Mouse (Mus musculus) lung, postnatal 0 days (tissue): ENCODE measurements around the gene Lbr. TPM values are rescaled to one million over a fixed set of nuclear protein-coding genes. Genes with fewer than 3 reads are reported as not detected.
"Not testable (repeated sequence)": the region's sequence is repeated elsewhere in the genome, so short reads cannot be mapped to it uniquely, and the experiment has no call there.

Source experiments
- ATAC-seq: fragments of 200-750 bp; cut with Nextera tagmentation; 2 replicates; pipeline ENCODE4 v1.8.0; 2017; ENCODE audit warnings: moderate library complexity
- DNase-seq: peaks from one replicate; pipeline ENCODE4 v3.0.0-alpha.2; 2016; ENCODE audit warnings: low spot score
- H3K27ac ChIP-seq: fragments of 300-500 bp; sonication (generic); 2 replicates; pipeline ENCODE4 v1.5.1; 2014; ENCODE audit warnings: antibody characterized with exemption, mild to moderate bottlenecking, low read length, mixed read lengths
- H3K27me3 ChIP-seq: fragments of 300-500 bp; sonication (generic); replicated peaks from 2 replicates; pipeline ENCODE4 v1.6.1; 2014; ENCODE audit warnings: low read length, mixed read lengths; ENCODE audit not compliant: insufficient read depth
- H3K36me3 ChIP-seq: fragments of 300-500 bp; sonication (generic); 2 replicates; pipeline ENCODE4 v1.6.1; 2014; ENCODE audit warnings: low read length, mixed read lengths; ENCODE audit not compliant: insufficient read depth
- H3K4me1 ChIP-seq: fragments of 300-500 bp; sonication (generic); 2 replicates; pipeline ENCODE4 v1.6.1; 2014; ENCODE audit warnings: antibody characterized with exemption, low read depth, low read length, mixed read lengths; ENCODE audit not compliant: insufficient read depth
- H3K4me2 ChIP-seq: fragments of 300-500 bp; sonication (generic); replicated peaks from 2 replicates; pipeline ENCODE4 v1.6.1; 2014; ENCODE audit warnings: low read depth, mild to moderate bottlenecking, low read length, moderate library complexity, mixed read lengths
- H3K4me3 ChIP-seq: fragments of 300-500 bp; sonication (generic); 2 replicates; pipeline ENCODE4 v1.5.1; 2014; ENCODE audit warnings: low read depth, low read length
- H3K9ac ChIP-seq: fragments of 300-500 bp; sonication (generic); replicated peaks from 2 replicates; pipeline ENCODE4 v1.6.1; 2014; ENCODE audit warnings: low read depth, mild to moderate bottlenecking
- H3K9me3 ChIP-seq: fragments of 300-500 bp; sonication (generic); 2 replicates; pipeline ENCODE4 v1.6.1; 2016; ENCODE audit warnings: low read length, mixed read lengths
- CTCF ChIP-seq: IDR thresholded peaks from 2 replicates; pipeline ENCODE4 v1.5.1; 2016; ENCODE audit warnings: antibody characterized with exemption, mild to moderate bottlenecking
- EP300 ChIP-seq: IDR thresholded peaks from 2 replicates; pipeline ENCODE4 v1.6.1; 2016; ENCODE audit warnings: antibody characterized with exemption, mild to moderate bottlenecking, control low read depth
- WGBS: fragments of 180-500 bp; shearing (Covaris S2); extraction: QIAGEN DNeasy Blood & Tissue Kit; methylation state at CpG from one replicate; pipeline ENCODE4 v1.1.7; 2014; 5-methylcytosine and 5-hydroxymethylcytosine counted together
- polyA plus RNA-seq: library from polyadenylated mRNA; unstranded; fragments of >200 nt; fragmentation: Nextera tagmentation; extraction: Ambion mirVana; gene quantifications from 2 replicates; pipeline ENCODE4 v1.2.1, GENCODE M21; 2015

The Lbr gene
- polyA plus RNA-seq, 1 experiment from 2014 or later = 51.7 TPM

GRCm38 (mm10) chr1:181799911-181800310 is 42.9 kb downstream of the Lbr start:
- no peaks in the 10 kb centered on the region for H3K4me1 ChIP-seq
- H3K27me3 ChIP-seq = no peaks in the 10 kb centered on the region
- no peak overlapping the region for H3K27ac ChIP-seq
- TF ChIP-seq EP300 (no peak), CTCF (no peak)
- no peak overlapping the region for H3K4me2 ChIP-seq
- no peaks in the 10 kb centered on the region for H3K9me3 ChIP-seq
- H3K36me3 ChIP-seq = no peaks in the 10 kb centered on the region
- WGBS = 89% methylated on average over 3 of the region's 3 CpGs
- no peak overlapping the region for H3K4me3 ChIP-seq
- ATAC-seq (no peak), DNase-seq (no peak)
- no peak overlapping the region for H3K9ac ChIP-seq

- DNase-seq (peak; percentile 85), ATAC-seq (peak; percentile 94)
- 13% methylated on average over 2 of the region's 2 CpGs for WGBS
- Histone ChIP-seq H3K27ac (peak overlapping the region; percentile 51), H3K4me1 (0 out of 2 replicates have a peak, but pooled peaks cover 4% of the 10 kb centered on the region), H3K27me3 (no peaks in the 10 kb centered on the region), H3K4me3 (no peak overlapping the region), H3K9me3 (no peaks in the 10 kb centered on the region), H3K4me2 (no peak overlapping the region), H3K9ac (no peak overlapping the region), H3K36me3 (no peaks in the 10 kb centered on the region)
- TF ChIP-seq EP300 (peak; percentile 93), CTCF (no peak)
Observed at GRCm38 (mm10) chr1:181793541-181793940, 49.3 kb downstream of the Lbr start.

GRCm38 (mm10) chr1:181789952-181790351 is 52.9 kb downstream of the Lbr start:
- no peak overlapping the region for H3K9ac ChIP-seq
- H3K36me3 ChIP-seq = no peaks in the 10 kb centered on the region
- TF ChIP-seq CTCF = no peak
- no peak for TF ChIP-seq EP300
- peaks cover 9% of the 10 kb centered on the region for H3K9me3 ChIP-seq
- ATAC-seq (no peak), DNase-seq (peak; percentile 19)
- H3K27ac ChIP-seq = no peak overlapping the region
- H3K4me1 ChIP-seq = 0 out of 2 replicates have a peak, but pooled peaks cover 4% of the 10 kb centered on the region
- 32% methylated on average over 5 of the region's 6 CpGs for WGBS
- no peaks in the 10 kb centered on the region for H3K27me3 ChIP-seq
- H3K4me2 ChIP-seq = no peak overlapping the region
- no peak overlapping the region for H3K4me3 ChIP-seq

GRCm38 (mm10) chr1:181782600-181782999 is 60.2 kb downstream of the Lbr start:
- not testable (repeated sequence) for DNase-seq, H3K4me3 ChIP-seq, H3K27me3 ChIP-seq, H3K9ac ChIP-seq, H3K4me2 ChIP-seq, ATAC-seq, H3K9me3 ChIP-seq, H3K36me3 ChIP-seq, H3K27ac ChIP-seq, H3K4me1 ChIP-seq
- 97% methylated on average over 11 of the region's 11 CpGs for WGBS

GRCm38 (mm10) chr1:181776541-181776940 is 66.3 kb downstream of the Lbr start:
- H3K27ac ChIP-seq = no peak overlapping the region
- H3K4me1 ChIP-seq = no peaks in the 10 kb centered on the region
- TF ChIP-seq CTCF (no peak), EP300 (no peak)
- WGBS = 48% methylated on average over 1 of the region's 1 CpGs
- H3K4me3 ChIP-seq = no peak overlapping the region
- H3K9me3 ChIP-seq = no peaks in the 10 kb centered on the region
- H3K4me2 ChIP-seq = no peak overlapping the region
- DNase-seq (no peak), ATAC-seq (no peak)
- no peak overlapping the region for H3K9ac ChIP-seq
- H3K36me3 ChIP-seq = no peaks in the 10 kb centered on the region
- no peaks in the 10 kb centered on the region for H3K27me3 ChIP-seq

GRCm38 (mm10) chr1:181771871-181772270 is 71.0 kb downstream of the Lbr start:
- DNase-seq (no peak), ATAC-seq (no peak)
- H3K4me3 ChIP-seq = no peak overlapping the region
- H3K4me2 ChIP-seq = no peak overlapping the region
- no peak overlapping the region for H3K27ac ChIP-seq
- H3K9me3 ChIP-seq = no peaks in the 10 kb centered on the region
- H3K9ac ChIP-seq = no peak overlapping the region
- H3K4me1 ChIP-seq = no peaks in the 10 kb centered on the region
- 92% methylated on average over 3 of the region's 3 CpGs for WGBS
- TF ChIP-seq EP300 (no peak), CTCF (no peak)
- H3K36me3 ChIP-seq = no peaks in the 10 kb centered on the region
- no peaks in the 10 kb centered on the region for H3K27me3 ChIP-seq

- no peaks in the 10 kb centered on the region for H3K4me1 ChIP-seq
- 56% methylated on average over 14 of the region's 14 CpGs for WGBS
- no peak for DNase-seq
Observed at GRCm38 (mm10) chr1:181769392-181769791, 73.5 kb downstream of the Lbr start.

More at GRCm38 (mm10) chr1:181769392-181769791, 73.5 kb downstream of the Lbr start:
- no peaks in the 10 kb centered on the region for H3K36me3 ChIP-seq
- no peak overlapping the region for H3K9ac ChIP-seq
- no peaks in the 10 kb centered on the region for H3K27me3 ChIP-seq
- no peak for TF ChIP-seq EP300
- peak; percentile 49 for TF ChIP-seq CTCF
- H3K4me2 ChIP-seq = no peak overlapping the region
- H3K4me3 ChIP-seq = no peak overlapping the region
- no peak for ATAC-seq
- H3K9me3 ChIP-seq = no peaks in the 10 kb centered on the region
- no peak overlapping the region for H3K27ac ChIP-seq

Other genes with a start within 250 kb of the Lbr start
- gene Enah, start 176.9 kb upstream of the Lbr start, polyA plus RNA-seq = 8.9 and 10.6 TPM in 2 replicates